Mouse (Mus musculus): ENCODE measurements around the gene Morn5. TPM values are rescaled to one million over a fixed set of nuclear protein-coding genes. Genes with fewer than 3 reads are reported as not detected.

Gene Morn5
- total and polyA plus RNA-seq, 2 experiments from 2014 or later, result not detected

- Histone ChIP-seq H3K27ac (ENCODE audit: low read depth) (no peak overlapping the region), H3K9me3 (replicated peaks; ENCODE audit: control insufficient read depth, low read length) (no peaks in the 10 kb centered on the region), H3K27me3 (ENCODE audit: control insufficient read depth, insufficient read depth, low read length) (no peaks in the 10 kb centered on the region), H3K4me1 (ENCODE audit: control insufficient read depth, insufficient read depth) (no peaks in the 10 kb centered on the region), H3K4me3 (ENCODE audit: low read depth, low read length) (no peak overlapping the region), H3K36me3 (replicated peaks; ENCODE audit: control insufficient read depth, insufficient read depth, low read length) (no peaks in the 10 kb centered on the region), H3K9ac (replicated peaks; ENCODE audit: low read depth, low read length) (no peak overlapping the region), H3K4me2 (ENCODE audit: low read depth, low read length) (no peak overlapping the region)
- ATAC-seq (ENCODE audit: insufficient read depth, low read depth) (no peak), DNase-seq (ENCODE audit: low spot score) (no peak)
- 60% methylated on average over 9 of the region's 9 CpGs for WGBS
- TF ChIP-seq CTCF (IDR thresholded peaks at IDR 0.05; ENCODE audit: low read depth) (no peak), EP300 (IDR thresholded peaks at IDR 0.05; ENCODE audit: low read depth) (no peak)
Observed at GRCm38 (mm10) chr2:36067132-36067531, 17.9 kb downstream of the Morn5 start.

- H3K4me2 ChIP-seq (ENCODE audit: low read depth, low read length), result no peak overlapping the region
- no peaks in the 10 kb centered on the region for H3K9me3 ChIP-seq (replicated peaks; ENCODE audit: control insufficient read depth, low read length)
- H3K27ac ChIP-seq (ENCODE audit: low read depth), result no peak overlapping the region
- WGBS, result 75% methylated on average over 8 of the region's 8 CpGs
- H3K4me3 ChIP-seq (ENCODE audit: low read depth, low read length), result no peak overlapping the region
- TF ChIP-seq CTCF (IDR thresholded peaks at IDR 0.05; ENCODE audit: low read depth), result no peak
- TF ChIP-seq EP300 (IDR thresholded peaks at IDR 0.05; ENCODE audit: low read depth), result no peak
- H3K27me3 ChIP-seq (ENCODE audit: control insufficient read depth, insufficient read depth, low read length), result no peaks in the 10 kb centered on the region
- no peak overlapping the region for H3K9ac ChIP-seq (replicated peaks; ENCODE audit: low read depth, low read length)
- no peak for DNase-seq (ENCODE audit: low spot score)
- H3K4me1 ChIP-seq (ENCODE audit: control insufficient read depth, insufficient read depth), result no peaks in the 10 kb centered on the region
- ATAC-seq (ENCODE audit: insufficient read depth, low read depth), result no peak; the same call in 1 of the 2 replicates
- H3K36me3 ChIP-seq (replicated peaks; ENCODE audit: control insufficient read depth, insufficient read depth, low read length), result no peaks in the 10 kb centered on the region
Observed at GRCm38 (mm10) chr2:36071660-36072305, 22.5 kb downstream of the Morn5 start.

- Histone ChIP-seq H3K36me3 (replicated peaks; ENCODE audit: control insufficient read depth, insufficient read depth, low read length) (no peaks in the 10 kb centered on the region), H3K27ac (ENCODE audit: low read depth) (no peak overlapping the region), H3K9me3 (replicated peaks; ENCODE audit: control insufficient read depth, low read length) (no peaks in the 10 kb centered on the region), H3K9ac (replicated peaks; ENCODE audit: low read depth, low read length) (no peak overlapping the region), H3K4me3 (ENCODE audit: low read depth, low read length) (no peak overlapping the region), H3K27me3 (ENCODE audit: control insufficient read depth, insufficient read depth, low read length) (0 out of 2 replicates have a peak, but pooled peaks cover 4% of the 10 kb centered on the region), H3K4me1 (ENCODE audit: control insufficient read depth, insufficient read depth) (no peaks in the 10 kb centered on the region), H3K4me2 (ENCODE audit: low read depth, low read length) (no peak overlapping the region)
- DNase-seq (ENCODE audit: low spot score), result no peak
- no peak for TF ChIP-seq EP300 (IDR thresholded peaks at IDR 0.05; ENCODE audit: low read depth)
- TF ChIP-seq CTCF (IDR thresholded peaks at IDR 0.05; ENCODE audit: low read depth), result no peak
- WGBS, result 50% methylated on average over 3 of the region's 3 CpGs
- ATAC-seq (ENCODE audit: insufficient read depth, low read depth), result no peak
Observed at GRCm38 (mm10) chr2:36073781-36074180, 24.5 kb downstream of the Morn5 start.

- H3K27ac ChIP-seq (ENCODE audit: low read depth), result no peak overlapping the region
- H3K9ac ChIP-seq (replicated peaks; ENCODE audit: low read depth, low read length), result no peak overlapping the region
- no peaks in the 10 kb centered on the region for H3K4me1 ChIP-seq (ENCODE audit: control insufficient read depth, insufficient read depth)
- H3K4me2 ChIP-seq (ENCODE audit: low read depth, low read length), result no peak overlapping the region
- no peak for TF ChIP-seq EP300 (IDR thresholded peaks at IDR 0.05; ENCODE audit: low read depth)
- TF ChIP-seq CTCF (IDR thresholded peaks at IDR 0.05; ENCODE audit: low read depth), result no peak
- no peak for ATAC-seq (ENCODE audit: insufficient read depth, low read depth)
- H3K4me3 ChIP-seq (ENCODE audit: low read depth, low read length), result no peak overlapping the region
- H3K36me3 ChIP-seq (replicated peaks; ENCODE audit: control insufficient read depth, insufficient read depth, low read length), result no peaks in the 10 kb centered on the region
- DNase-seq (ENCODE audit: low spot score), result no peak
- 0 out of 2 replicates have a peak, but pooled peaks cover 4% of the 10 kb centered on the region for H3K27me3 ChIP-seq (ENCODE audit: control insufficient read depth, insufficient read depth, low read length)
- H3K9me3 ChIP-seq (replicated peaks; ENCODE audit: control insufficient read depth, low read length), result no peaks in the 10 kb centered on the region
- WGBS, result 79% methylated on average over 5 of the region's 5 CpGs
Observed at GRCm38 (mm10) chr2:36075210-36075609, 26.0 kb downstream of the Morn5 start.

GRCm38 (mm10) chr2:36077160-36077761 is 28.0 kb downstream of the Morn5 start:
- no peak overlapping the region for H3K4me2 ChIP-seq (ENCODE audit: low read depth, low read length)
- DNase-seq (ENCODE audit: low spot score), result no peak
- no peak overlapping the region for H3K9ac ChIP-seq (replicated peaks; ENCODE audit: low read depth, low read length)
- no peak for ATAC-seq (ENCODE audit: insufficient read depth, low read depth)
- TF ChIP-seq CTCF (IDR thresholded peaks at IDR 0.05; ENCODE audit: low read depth), result no peak
- no peak for TF ChIP-seq EP300 (IDR thresholded peaks at IDR 0.05; ENCODE audit: low read depth)
- no peaks in the 10 kb centered on the region for H3K36me3 ChIP-seq (replicated peaks; ENCODE audit: control insufficient read depth, insufficient read depth, low read length)
- H3K27me3 ChIP-seq (ENCODE audit: control insufficient read depth, insufficient read depth, low read length), result 0 out of 2 replicates have a peak, but pooled peaks cover 4% of the 10 kb centered on the region
- 30% methylated on average over 11 of the region's 11 CpGs for WGBS
- no peak overlapping the region for H3K4me3 ChIP-seq (ENCODE audit: low read depth, low read length)
- H3K4me1 ChIP-seq (ENCODE audit: control insufficient read depth, insufficient read depth), result no peaks in the 10 kb centered on the region
- H3K9me3 ChIP-seq (replicated peaks; ENCODE audit: control insufficient read depth, low read length), result no peaks in the 10 kb centered on the region
- H3K27ac ChIP-seq (ENCODE audit: low read depth), result no peak overlapping the region
